Mouse (Mus musculus) C2C12 (cell line): ENCODE measurements around the gene Limd1.

Source experiments
- CTCF ChIP-seq: IDR thresholded peaks from one replicate; pipeline ENCODE4 v1.5.1; 2011; ENCODE audit not compliant: control insufficient read depth, insufficient read depth, insufficient read length
- MAX ChIP-seq: IDR thresholded peaks from one replicate; pipeline ENCODE4 v1.6.1; 2011; ENCODE audit warnings: mild to moderate bottlenecking, control low read depth

DNA sequence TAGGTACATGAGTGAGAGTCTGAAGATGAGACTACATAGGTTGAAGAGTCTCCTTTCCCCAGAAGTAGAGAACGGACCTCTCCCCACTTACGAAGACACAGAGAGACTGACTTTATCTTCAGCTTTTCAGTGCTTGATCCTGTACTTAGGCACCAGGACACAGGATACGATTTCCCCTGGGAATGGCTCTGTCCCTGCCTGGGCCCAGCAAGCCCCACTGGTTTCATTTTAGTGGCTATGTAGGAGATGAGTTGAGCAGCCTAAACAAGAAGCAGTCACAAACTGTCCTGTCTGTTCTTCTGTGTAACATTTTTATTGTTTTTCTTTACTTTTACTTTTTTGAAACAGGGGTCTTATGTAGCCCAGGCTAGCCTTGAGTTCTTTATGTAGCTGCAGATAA is 6.3 kb downstream of the Limd1 start:
- TF ChIP-seq CTCF (no peak), MAX (no peak)
